In the genomic region with DNA sequence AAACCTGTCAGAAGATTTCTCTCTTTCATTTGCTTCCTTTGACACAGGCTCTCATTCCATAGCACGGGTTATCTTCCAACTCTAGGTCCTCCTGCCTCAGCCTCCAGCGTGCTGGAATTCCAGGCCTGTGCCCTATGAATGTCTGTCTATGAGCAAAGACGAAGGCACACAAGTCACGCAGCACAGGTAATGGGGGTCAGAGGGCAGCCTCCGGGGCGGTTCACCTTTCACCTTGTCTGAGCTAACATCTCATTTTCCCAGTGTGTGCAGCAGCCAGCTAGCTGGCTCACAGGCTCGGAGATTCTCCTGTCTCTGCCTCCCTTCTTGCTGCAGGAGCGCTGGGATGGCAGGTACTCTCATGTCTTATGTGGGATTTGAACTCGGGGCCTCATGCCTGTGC, we compare ENCODE assay signal across 16 mouse cellular contexts. TPM values are rescaled to one million over a fixed set of nuclear protein-coding genes. Genes with fewer than 3 reads are reported as not detected.
A peak's percentile ranks its signal among the peaks of the same experiment; 100 is the strongest.
DNase-seq lines count a peak whose midpoint lies in the region; TF ChIP-seq lines count a peak whose summit lies in the region.
"Had no signal": no experiment of that assay in that cellular context is flagged by ENCODE, and none has a peak within 500 bp of the region (broad histone marks: within the 10 kb centered on the region; RNA-seq: fewer than 3 reads in every experiment).

No protein-coding gene starts in this region.

- WGBS in liver, adult 2 months, result 68% methylated on average over 9 of the region's 9 CpGs

- no peak for TF ChIP-seq POLR2A in liver, adult 2 months (IDR thresholded peaks at IDR 0.05; ENCODE audit: extremely low read depth, insufficient read depth, low read length)

- H3K27ac ChIP-seq in liver, adult 2 months (replicated peaks; ENCODE audit: insufficient read depth, low read depth, low read length), result no peak overlapping the region

- TF ChIP-seq CTCF in liver, adult 2 months (IDR thresholded peaks at IDR 0.05; ENCODE audit: low read depth, low read length), result no peak

- H3K79me2 ChIP-seq in liver, adult 2 months (ENCODE audit: control insufficient read depth, insufficient read depth, low read length), result no peaks in the 10 kb centered on the region

- H3K36me3 ChIP-seq in liver, adult 2 months (ENCODE audit: control insufficient read depth, insufficient read depth, low read length), result no peaks in the 10 kb centered on the region

- H3K9ac ChIP-seq in liver, adult 2 months (ENCODE audit: low read depth, low read length), result no peak overlapping the region

- no peaks in the 10 kb centered on the region for H3K4me1 ChIP-seq in liver, adult 2 months (ENCODE audit: control insufficient read depth, insufficient read depth, low read length)

- peak; percentile 63 for DNase-seq in liver, adult 2 months (ENCODE audit: extremely low read depth, low read depth, low spot score)
- DNase-seq in liver, result no peak
- DNase-seq in yolk sac, embryonic 10.5 days (ENCODE audit: low spot score), result peak; percentile 76
- no peak for DNase-seq in layer of hippocampus, postnatal 14 days (ENCODE audit: low spot score in 2 of 2)
- DNase-seq: adrenal gland, adult 2 months; adrenal gland, adult 8-10 months; adrenal gland, postnatal 10 days; adrenal gland, postnatal 14 days; adrenal gland, postnatal 25 days; adrenal gland, postnatal 36 days; B cell, adult 2 months; cerebellum, adult 11 months; cerebellum, adult 11-12 months; cerebellum, adult 18-20 months had no signal

- no peak overlapping the region for H3K4me3 ChIP-seq in liver, adult 2 months (ENCODE audit: insufficient read depth, low read depth, low read length)

- H3K27me3 ChIP-seq in liver, adult 2 months (ENCODE audit: control insufficient read depth, insufficient read depth, low read length), result no peaks in the 10 kb centered on the region
- H3K27me3 ChIP-seq: CH12.LX, Patski had no signal

RNA-seq across cellular contexts. Expression of gene Acad10, which starts 20.7 kb away (rescaled TPM):
- total RNA-seq in liver, adult 2 months (2014; rRNA removed), result 19.6 and 23.5 TPM in 2 replicates
- 27.5 and 27.7 TPM in 2 replicates for polyA plus RNA-seq in liver, adult 2 months (2012; rRNA removed)
- 1 to 10 TPM; 3.3 to 3.5 TPM for total RNA-seq in layer of hippocampus, postnatal 14 days (2021)

RNA-seq across cellular contexts. Expression of gene Brap, which starts 20.8 kb away (rescaled TPM):
- total RNA-seq in liver, adult 2 months (2014; rRNA removed), result 95.5 and 112 TPM in 2 replicates
- polyA plus RNA-seq in liver, adult 2 months (2012; rRNA removed), result 48.1 and 48.7 TPM in 2 replicates
- 10 to 100 TPM; 60.3 to 65.6 TPM for total RNA-seq in layer of hippocampus, postnatal 14 days (2021)

RNA-seq across cellular contexts. Expression of gene Acad12, which starts 20.9 kb away (rescaled TPM):
- 9.6 and 14.4 TPM in 2 replicates for total RNA-seq in liver, adult 2 months (2014; rRNA removed)
- polyA plus RNA-seq in liver, adult 2 months (2012; rRNA removed), result 9.1 and 10.1 TPM in 2 replicates
- 1 to 10 TPM; 4.7 to 4.9 TPM for total RNA-seq in layer of hippocampus, postnatal 14 days (2021)

RNA-seq across cellular contexts. Expression of gene Aldh2, which starts 46.0 kb away (rescaled TPM):
- 1,488 and 1,502 TPM in 2 replicates for total RNA-seq in liver, adult 2 months (2014; rRNA removed)
- 3,750 and 4,351 TPM in 2 replicates for polyA plus RNA-seq in liver, adult 2 months (2012; rRNA removed)
- 10 to 100 TPM; 88.3 to 96.7 TPM for total RNA-seq in layer of hippocampus, postnatal 14 days (2021)

Comparison
In these comparisons a context has a peak if more than half of its experiments do, and no peak if none do; other contexts are left out.
1. DNase-seq: peak in liver, adult 2 months (single experiment) and yolk sac, embryonic 10.5 days (single experiment); none in liver (single experiment) and layer of hippocampus, postnatal 14 days (0 of 2).